Mouse (Mus musculus) MEL-GATA-1-ER (cell line): ENCODE measurements around the gene Spata25.
A peak's percentile ranks its signal among the peaks of the same experiment; 100 is the strongest.
"Not testable (repeated sequence)": the region's sequence is repeated elsewhere in the genome, so short reads cannot be mapped to it uniquely, and the experiment has no call there.

ENCODE experiments used
- DNase-seq: peaks from one replicate; pipeline ENCODE4 v3.0.0-alpha.2; 2012; ENCODE audit warnings: low read depth; ENCODE audit errors: extremely low read depth

The Spata25 gene

GRCm38 (mm10) chr2:164828437-164828836, at the start of gene Spata25:
TSS of gene Spata25 (minus strand) at chr2:164828537.
- DNase-seq: no peak

- DNase-seq: not testable (repeated sequence)
These were observed 49.3 kb upstream of the Spata25 start for GRCm38 (mm10) chr2:164877376-164878215.

GRCm38 (mm10) chr2:164875648-164876047, 47.3 kb upstream of the Spata25 start:
- not testable (repeated sequence) for DNase-seq

GRCm38 (mm10) chr2:164874239-164874769, 46.0 kb upstream of the Spata25 start:
- DNase-seq: peak; percentile 39

- DNase-seq: no peak
These were observed 45.3 kb upstream of the Spata25 start for GRCm38 (mm10) chr2:164873621-164874020.

GRCm38 (mm10) chr2:164871602-164872303, 43.4 kb upstream of the Spata25 start:
- DNase-seq: no peak

- no peak for DNase-seq
These were observed 40.2 kb upstream of the Spata25 start for GRCm38 (mm10) chr2:164868491-164868890.

- no peak for DNase-seq
These were observed 39.2 kb upstream of the Spata25 start for GRCm38 (mm10) chr2:164867566-164867965.

- no peak for DNase-seq
These were observed 38.6 kb upstream of the Spata25 start for GRCm38 (mm10) chr2:164866741-164867551.

- DNase-seq: no peak
These were observed 36.3 kb upstream of the Spata25 start for GRCm38 (mm10) chr2:164864593-164864992.

- not testable (repeated sequence) for DNase-seq
These were observed 35.1 kb upstream of the Spata25 start for GRCm38 (mm10) chr2:164863411-164863810.

- peak; percentile 78 for DNase-seq
These were observed 34.0 kb upstream of the Spata25 start for GRCm38 (mm10) chr2:164862179-164862861.

- no peak for DNase-seq
These were observed 32.8 kb upstream of the Spata25 start for GRCm38 (mm10) chr2:164861094-164861493.

GRCm38 (mm10) chr2:164859640-164860432, 31.5 kb upstream of the Spata25 start:
- no peak for DNase-seq

- no peak for DNase-seq
These were observed 30.8 kb upstream of the Spata25 start for GRCm38 (mm10) chr2:164859155-164859554.

- no peak for DNase-seq
These were observed 29.7 kb upstream of the Spata25 start for GRCm38 (mm10) chr2:164857842-164858553.

- DNase-seq: no peak
These were observed 28.9 kb upstream of the Spata25 start, which contains the start of gene Pltp for GRCm38 (mm10) chr2:164857101-164857821. TSS of gene Pltp (minus strand) at chr2:164857711.

GRCm38 (mm10) chr2:164856309-164857100, 28.2 kb upstream of the Spata25 start:
- no peak for DNase-seq
